Mouse (Mus musculus) urinary bladder, postnatal 25 days (tissue): ENCODE results near the gene Raet1d.
"Not testable (repeated sequence)": the region's sequence is repeated elsewhere in the genome, so short reads cannot be mapped to it uniquely, and the experiment has no call there.

Experiments
- DNase-seq: peaks from one replicate; pipeline ENCODE4 v3.0.0; 2022; ENCODE audit warnings: low spot score

Gene Raet1d

GRCm38 (mm10) chr10:22360252-22360651 is at the start of gene Raet1d:
Gene Raet1d, plus strand, starts transcription at chr10:22360552.
- not testable (repeated sequence) for DNase-seq

DNA sequence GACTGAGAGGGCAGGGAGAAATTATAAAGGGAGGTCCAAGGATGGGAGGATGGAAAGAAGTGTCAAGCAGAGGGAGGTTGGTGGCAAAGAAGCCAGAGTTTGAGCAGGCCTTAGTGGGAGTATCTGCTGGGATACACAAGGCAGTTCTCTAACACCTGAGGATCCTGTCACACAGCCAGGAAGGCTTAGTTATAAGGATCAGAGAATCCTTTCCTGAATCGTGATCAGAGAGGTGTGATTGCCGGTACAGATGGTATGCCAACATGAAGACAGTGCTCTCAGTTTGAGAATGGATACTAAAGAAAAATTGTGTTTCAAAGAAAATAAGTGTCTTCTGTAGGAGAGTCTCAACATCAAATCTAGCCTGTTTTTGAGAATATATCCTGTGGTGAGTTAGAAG is 37.5 kb upstream of the Raet1d start:
- DNase-seq = no peak

DNA sequence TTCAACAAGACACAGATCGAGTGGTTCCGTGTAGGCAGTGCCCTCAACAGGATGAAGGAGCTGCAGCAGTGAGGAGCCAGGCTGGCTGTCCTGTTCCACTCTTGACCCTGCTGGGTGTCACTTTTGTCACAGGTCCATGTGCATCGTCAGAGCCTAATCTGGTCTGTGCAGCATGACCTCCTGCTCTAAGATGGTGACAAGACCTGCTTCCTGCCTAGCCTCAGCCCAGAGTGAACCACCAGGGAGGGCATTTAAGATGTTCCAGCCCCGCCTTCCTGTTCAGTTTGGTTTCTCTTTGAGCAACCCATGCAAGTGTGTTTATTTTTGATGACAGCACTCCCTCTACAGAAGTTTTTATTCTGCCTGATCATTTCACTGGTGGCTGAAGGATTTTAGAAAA is 14.6 kb upstream of the Raet1d start:
- not testable (repeated sequence) for DNase-seq

GRCm38 (mm10) chr10:22353548-22354195 is 6.7 kb upstream of the Raet1d start:
- DNase-seq = not testable (repeated sequence)

GRCm38 (mm10) chr10:22354196-22354574 is 6.2 kb upstream of the Raet1d start:
- DNase-seq = not testable (repeated sequence)

DNA sequence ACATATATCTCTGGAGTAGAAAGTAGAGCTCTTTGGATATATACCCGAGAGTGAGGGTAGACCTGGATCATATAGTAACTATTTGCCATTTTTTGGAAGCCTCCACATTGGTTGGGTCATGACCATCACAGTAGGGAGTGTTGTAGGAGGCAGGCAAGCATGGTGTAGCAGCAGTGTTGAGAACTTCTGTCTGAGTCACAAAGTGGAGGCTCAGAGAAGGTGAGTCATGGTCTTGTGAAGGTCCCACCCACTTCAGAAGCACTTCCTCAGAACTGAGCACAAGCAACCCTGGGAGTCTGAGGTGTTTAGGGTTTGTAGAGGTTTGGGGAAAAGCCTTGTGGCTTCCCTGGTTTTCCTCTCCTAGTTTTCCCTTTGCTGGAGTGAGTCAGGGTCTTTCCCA is 3.0 kb upstream of the Raet1d start:
- not testable (repeated sequence) for DNase-seq

- DNase-seq = not testable (repeated sequence)
Observed at GRCm38 (mm10) chr10:22360957-22361356, 605 bp downstream of the Raet1d start.

- not testable (repeated sequence) for DNase-seq
Observed at GRCm38 (mm10) chr10:22361415-22362352, 1.3 kb downstream of the Raet1d start.

GRCm38 (mm10) chr10:22362466-22362865 is 2.1 kb downstream of the Raet1d start:
- DNase-seq = not testable (repeated sequence)

GRCm38 (mm10) chr10:22364915-22365314 is 4.6 kb downstream of the Raet1d start:
- DNase-seq = not testable (repeated sequence)

GRCm38 (mm10) chr10:22381226-22381625 is 20.9 kb downstream of the Raet1d start:
- DNase-seq = not testable (repeated sequence)

GRCm38 (mm10) chr10:22390146-22390545 is 29.8 kb downstream of the Raet1d start:
- not testable (repeated sequence) for DNase-seq

GRCm38 (mm10) chr10:22391616-22392015 is 31.3 kb downstream of the Raet1d start:
- not testable (repeated sequence) for DNase-seq

GRCm38 (mm10) chr10:22393028-22393824 is 32.9 kb downstream of the Raet1d start:
- not testable (repeated sequence) for DNase-seq

- DNase-seq = not testable (repeated sequence)
Observed at GRCm38 (mm10) chr10:22396680-22397079, 36.3 kb downstream of the Raet1d start.

- peak; percentile 32 for DNase-seq
Observed at GRCm38 (mm10) chr10:22402225-22402917, 42.0 kb downstream of the Raet1d start.

DNA sequence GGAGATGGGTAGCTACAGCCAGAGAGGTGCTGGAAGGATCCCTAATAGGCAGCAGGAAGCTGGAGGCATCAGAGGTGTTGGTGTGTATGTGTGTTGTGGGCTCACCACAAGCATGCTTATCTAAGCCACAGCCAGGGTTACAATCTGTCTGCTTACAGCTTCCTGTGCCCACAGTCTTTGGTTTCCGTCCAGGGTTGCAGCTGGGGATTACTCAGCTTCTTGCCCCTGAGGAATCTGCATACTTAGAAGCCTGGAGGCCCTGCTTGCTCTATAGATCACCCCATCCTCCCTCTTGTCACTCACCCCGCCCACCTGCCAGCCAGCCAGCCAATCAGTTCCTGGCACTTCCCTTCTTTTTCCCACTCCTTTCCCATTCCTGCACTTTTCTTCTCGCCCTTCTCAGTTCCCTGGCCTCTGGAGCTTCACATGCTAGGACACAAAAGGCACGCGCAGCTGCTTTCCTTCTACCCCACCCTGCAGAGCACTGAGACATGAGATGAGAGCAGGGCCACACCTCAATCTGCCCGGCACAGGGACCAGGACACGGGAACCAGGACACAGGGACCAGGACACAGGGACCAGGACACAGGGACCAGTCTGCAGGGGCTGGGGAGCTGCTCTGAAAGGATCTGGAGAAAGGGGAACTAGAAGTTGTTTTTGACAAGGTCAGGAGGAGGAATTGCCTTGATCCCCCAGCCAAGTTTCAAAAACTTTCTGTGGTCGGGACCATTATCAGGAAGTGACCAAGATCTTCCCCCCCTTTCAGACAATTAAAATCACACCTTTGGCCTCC is 53.5 kb downstream of the Raet1d start:
- DNase-seq = peak; percentile 2
